Mouse (Mus musculus) adrenal gland, adult 18-20 months (tissue): ENCODE results near the gene Timm17a. TPM values are rescaled to one million over a fixed set of nuclear protein-coding genes. Genes with fewer than 3 reads are reported as not detected.

ENCODE experiments used
- DNase-seq, 2 experiments: peaks; one replicate each; pipeline ENCODE4 v3.0.0; 2021 to 2022; ENCODE audit warnings: low spot score in 2 of 2
- long read RNA-seq, 2 experiments: library from polyadenylated mRNA; stranded (forward); transcript quantifications; one replicate each; pipeline ENCODE4 v2.0.0; 2021
- total RNA-seq, 2 experiments: library from RNA; stranded (reverse); gene quantifications; 1 replicate in 1 of 2; 2 replicates in 1 of 2; pipeline ENCODE4 v1.2.3; 2021

Timm17a gene
- total RNA-seq = 100 to 1,000 TPM; 184 to 263 TPM
- long read RNA-seq, experiment 1, full-length matches to known transcripts = 40 of 48 reads
- long read RNA-seq, experiment 1, partial matches to known transcripts = 3 of 48 reads
- long read RNA-seq, experiment 1, other reads (novel, unspliced or antisense) = 5 of 48 reads
- long read RNA-seq, experiment 2, full-length matches to known transcripts = 134 of 148 reads
- long read RNA-seq, experiment 2, partial matches to known transcripts = 6 of 148 reads
- long read RNA-seq, experiment 2, other reads (novel, unspliced or antisense) = 8 of 148 reads

DNA sequence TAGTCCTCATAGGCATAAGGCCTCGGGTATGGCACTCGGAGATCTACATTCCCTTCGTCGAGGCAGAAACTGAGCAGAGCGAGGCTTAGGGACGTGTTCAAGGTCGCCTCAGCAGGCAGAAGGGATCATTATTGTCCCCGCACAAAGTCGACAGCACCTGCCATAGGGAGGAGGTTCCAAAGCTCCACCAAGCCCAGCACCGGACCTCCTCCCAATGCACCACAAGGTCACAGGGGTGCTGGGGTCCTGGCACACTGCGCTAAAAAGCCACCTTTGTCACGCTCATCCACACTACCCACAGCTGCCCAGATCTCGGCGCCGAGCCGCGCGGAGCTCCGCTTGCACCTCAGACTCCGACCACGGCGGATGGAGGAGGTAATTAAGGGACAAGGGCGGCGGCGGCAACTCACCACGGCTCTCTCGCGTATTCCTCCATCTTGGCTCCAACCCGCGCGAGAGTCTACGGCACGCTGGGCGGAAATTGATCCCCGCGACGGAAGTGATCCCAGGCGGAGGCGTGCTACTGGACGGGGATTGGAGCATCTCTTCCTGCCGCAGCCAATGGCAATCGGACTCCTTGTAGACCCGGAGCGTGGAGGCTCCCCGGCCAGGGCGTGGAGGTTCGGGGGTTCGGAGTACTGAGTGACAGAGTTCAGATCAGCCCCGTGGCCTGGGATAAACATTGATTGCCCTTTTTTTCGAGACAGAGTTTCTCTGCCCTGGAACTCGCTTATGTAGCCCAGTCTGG, at the start of gene Timm17a:
Gene Timm17a (minus strand): TSS at position 495 of the 748 bp plus-strand sequence.
- DNase-seq = peak; percentile 85

- no peak for DNase-seq
These were observed 48.5 kb upstream of the Timm17a start for GRCm38 (mm10) chr1:135362115-135362514.

GRCm38 (mm10) chr1:135361491-135361890, 47.9 kb upstream of the Timm17a start:
- no peak for DNase-seq

- no peak for DNase-seq
These were observed 45.5 kb upstream of the Timm17a start for GRCm38 (mm10) chr1:135359071-135359470.

DNA sequence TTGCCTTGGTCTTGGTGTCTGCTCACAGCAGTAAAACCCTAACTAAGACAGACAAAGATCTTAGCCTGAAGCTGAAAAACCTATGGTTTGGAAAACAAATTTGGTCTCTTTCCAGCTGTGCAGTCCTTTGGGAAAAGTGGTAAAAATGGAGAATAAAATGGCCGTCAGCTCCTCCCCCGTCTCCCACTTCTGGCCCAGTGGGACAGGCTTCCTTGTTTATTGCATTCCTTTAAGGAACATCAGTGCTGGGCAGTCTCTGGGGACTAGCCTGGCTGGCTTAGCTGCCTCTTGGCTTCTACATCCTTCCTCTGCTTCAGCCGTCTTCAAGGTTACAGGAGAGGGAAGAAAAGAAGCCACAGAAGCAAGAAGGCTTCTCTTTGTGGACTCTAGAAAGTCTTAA, 38.4 kb upstream of the Timm17a start:
- DNase-seq = no peak

DNA sequence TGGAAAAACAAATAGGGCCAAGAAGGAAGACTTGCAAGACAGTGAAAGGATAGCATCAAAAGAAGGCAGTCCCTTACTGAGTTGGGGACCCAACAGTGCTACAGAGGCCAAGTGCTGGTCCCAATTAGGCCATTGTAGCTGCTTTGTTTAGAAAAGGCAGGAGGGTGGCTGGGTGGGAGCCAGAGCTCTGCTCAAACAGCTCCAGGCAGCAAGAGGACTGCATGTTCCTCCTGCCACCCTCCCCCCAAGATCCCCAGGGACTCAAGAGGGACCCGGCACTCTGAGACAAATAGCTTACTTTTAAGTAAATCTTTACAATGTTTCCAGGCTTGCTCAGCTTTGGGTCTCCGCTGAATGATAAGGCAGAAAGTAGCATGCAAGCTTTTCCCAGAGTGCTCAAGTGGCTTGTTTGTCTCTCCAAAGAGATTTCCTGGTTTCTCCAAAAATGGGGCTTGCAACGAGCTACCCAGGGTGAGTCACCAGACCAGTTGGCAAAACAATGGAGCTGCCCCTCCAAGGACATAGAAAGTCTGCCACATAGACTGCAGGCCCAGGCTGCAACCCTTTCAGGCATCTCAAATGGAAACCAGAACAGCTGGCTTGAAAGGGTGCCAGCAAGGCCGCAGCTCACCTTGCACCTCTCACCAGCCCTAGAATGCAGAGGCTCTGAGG, 34.1 kb upstream of the Timm17a start:
- peak in 1 of 2 experiments; percentile 38 for DNase-seq

DNA sequence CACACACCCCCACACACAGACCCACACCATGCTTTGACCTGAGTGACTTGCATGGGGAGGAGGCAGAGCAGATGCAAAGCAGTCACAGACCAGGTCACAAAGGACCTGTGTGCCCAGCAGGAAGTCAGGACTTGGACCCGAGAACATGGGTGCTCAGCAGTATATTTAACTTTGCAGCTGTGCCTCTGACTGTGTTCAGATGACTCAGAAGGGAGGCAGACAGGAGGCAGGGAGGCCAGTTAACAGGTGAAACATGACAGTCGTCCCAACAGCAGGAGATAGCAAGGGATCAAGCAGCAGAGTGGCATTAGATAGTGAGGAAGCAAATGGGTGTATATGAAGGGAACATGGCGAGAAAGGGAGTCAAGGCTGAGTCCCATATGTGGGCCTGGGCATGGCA, 33.3 kb upstream of the Timm17a start:
- DNase-seq = no peak

GRCm38 (mm10) chr1:135344026-135344425, 30.4 kb upstream of the Timm17a start:
- no peak for DNase-seq

GRCm38 (mm10) chr1:135341947-135342346, 28.4 kb upstream of the Timm17a start:
- no peak for DNase-seq

DNA sequence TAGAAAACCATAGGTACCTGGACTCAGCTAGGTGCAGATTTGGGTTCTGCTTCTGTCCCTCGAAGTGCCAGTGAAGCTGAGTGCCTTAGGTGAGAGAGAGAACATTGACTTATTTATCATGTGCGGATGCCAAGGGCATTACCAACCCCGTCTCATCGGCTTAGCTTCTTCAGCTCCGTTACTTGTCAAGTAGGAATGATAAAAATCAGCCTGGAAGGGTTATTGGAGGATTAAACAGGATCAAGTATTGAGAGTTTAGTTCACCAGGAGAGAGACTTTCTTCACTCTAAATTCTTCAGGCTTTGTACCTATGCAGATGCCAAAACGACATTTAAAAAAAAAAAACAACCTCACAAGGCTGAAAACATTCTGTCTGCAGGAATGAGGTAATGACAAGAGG, 17.0 kb upstream of the Timm17a start:
- no peak for DNase-seq

DNA sequence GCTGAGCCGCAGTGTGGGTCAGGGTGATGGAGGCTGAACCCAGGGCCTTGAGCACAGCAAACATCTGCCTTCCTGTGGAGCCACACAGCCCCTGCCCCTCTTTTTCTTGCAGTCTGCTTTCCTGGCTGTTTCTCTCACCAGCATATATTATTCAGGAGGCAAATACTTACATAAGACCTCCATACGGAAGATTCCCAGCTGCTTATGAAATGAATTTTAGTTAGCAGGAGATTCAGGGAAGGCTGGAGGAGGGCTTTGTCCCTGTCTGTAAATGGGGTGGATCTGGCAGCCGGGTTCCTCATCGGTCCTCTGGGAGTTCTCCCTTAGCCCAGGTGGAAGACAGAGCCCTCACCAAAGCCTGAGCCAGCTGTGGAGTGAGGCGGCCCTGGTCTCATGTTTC, 14.8 kb upstream of the Timm17a start:
- DNase-seq = no peak

- no peak for DNase-seq
These were observed 12.4 kb upstream of the Timm17a start for GRCm38 (mm10) chr1:135325934-135326333.

GRCm38 (mm10) chr1:135324571-135324970, 11.0 kb upstream of the Timm17a start, which contains the start of gene Lmod1:
Gene Lmod1, plus strand, starts transcription at chr1:135324807.
- DNase-seq = no peak

DNA sequence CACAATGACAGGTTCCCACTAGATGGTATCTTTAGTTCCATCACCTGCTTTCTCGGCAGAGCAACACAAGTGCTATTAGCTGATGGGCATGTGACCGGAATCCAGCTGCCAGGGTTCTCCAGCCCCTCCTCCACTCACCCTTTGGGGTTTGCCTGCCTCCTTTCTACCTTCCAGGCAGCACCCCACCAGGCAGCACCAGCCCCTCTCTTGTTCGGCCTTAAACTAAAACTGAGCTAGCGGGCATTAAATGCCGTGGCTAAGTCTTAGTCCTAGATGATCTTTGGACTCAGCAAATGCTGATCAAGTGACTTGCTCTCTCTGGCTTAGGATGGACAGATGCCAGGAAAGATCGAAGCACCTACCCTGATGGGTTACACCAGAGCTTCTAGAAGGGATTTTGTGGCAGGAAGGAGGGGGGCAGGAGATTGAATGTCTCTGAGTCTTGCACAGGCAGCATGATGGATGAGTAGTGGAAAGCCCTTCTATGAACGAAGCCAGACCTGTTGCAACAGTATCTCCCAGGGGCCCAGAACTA, 9.9 kb upstream of the Timm17a start:
- no peak for DNase-seq

DNA sequence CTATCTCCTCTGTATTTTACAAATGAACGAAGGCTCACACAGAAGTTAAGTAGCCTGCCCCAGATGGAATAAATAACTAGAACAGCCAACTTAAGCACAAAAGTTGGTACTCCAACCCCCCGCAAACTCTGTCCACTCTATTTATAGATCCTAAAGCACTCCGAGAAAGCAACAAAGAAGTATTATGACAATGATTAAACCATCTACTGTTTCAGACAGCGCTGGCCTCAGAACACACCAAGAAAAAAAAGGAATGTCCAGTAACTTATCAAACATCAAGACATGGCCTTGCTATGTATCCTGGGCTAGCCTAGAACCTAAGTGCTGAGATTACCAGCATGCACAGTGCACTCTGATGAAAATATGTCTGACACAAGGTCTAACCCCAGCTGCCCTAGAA, 1.4 kb downstream of the Timm17a start:
- no peak for DNase-seq

DNA sequence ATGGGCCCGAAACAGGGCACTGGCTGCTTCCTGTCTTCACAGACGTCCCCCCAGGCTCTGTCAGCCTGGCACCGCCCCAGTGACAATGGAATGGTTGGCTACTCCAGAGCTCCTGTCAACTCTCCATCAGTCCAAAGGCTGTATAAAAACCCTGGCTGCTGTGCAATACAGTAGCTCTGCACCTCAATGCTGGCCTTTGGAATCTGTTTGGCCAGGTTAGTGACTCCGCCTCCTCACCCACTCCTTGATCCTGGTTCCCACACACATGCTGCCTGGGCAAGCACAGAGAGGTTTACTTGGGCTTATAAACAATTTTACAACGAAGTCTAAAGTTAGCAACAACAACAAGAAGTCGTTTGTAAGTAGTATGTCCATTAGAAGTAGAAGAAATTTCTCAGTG, 2.2 kb downstream of the Timm17a start:
- DNase-seq = no peak

DNA sequence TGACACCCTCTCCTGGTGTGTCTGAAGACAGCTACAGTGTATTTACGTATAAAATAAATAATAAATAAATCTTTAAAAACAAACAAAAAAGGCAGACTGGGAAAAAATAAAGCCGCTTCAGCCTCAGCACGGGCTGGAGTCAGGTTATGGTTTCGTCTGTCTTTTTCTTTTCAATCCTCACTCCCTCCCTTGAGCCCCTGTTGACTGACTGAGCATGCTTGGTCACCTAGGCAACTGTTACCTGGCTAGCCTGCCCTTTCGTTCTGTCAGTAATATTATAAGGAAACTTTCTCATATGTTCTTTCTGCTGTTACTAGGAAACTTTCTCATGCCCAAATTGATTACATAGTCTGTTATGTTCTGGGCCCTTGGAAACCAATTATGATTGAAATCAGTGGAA, 22.7 kb downstream of the Timm17a start:
- no peak for DNase-seq

DNA sequence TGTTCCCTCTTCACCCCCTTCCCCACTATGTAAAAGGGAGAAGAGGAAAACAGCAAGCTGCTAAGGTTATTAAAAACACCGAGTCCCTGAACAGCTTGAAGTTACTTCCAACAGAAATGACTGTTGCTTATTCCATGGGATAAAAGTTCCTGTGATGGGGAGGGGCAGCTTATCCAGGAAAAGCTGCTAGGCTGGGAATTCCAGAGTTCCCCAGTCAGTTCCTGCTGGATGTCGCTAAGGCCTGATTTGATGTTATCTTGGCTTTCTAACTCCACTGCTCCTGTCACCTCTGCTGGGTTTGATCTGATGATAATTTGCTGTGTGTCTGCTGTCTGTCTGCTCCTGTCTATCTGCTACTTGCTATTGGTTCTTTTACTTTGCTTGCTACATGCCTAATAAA, 27.3 kb downstream of the Timm17a start:
- DNase-seq = no peak

- peak; percentile 74 to 75 for DNase-seq
These were observed 29.7 kb downstream of the Timm17a start, which contains the start of gene Rnpep for GRCm38 (mm10) chr1:135283826-135284291. Gene Rnpep, minus strand, starts transcription at chr1:135284084.

- peak in 1 of 2 experiments; percentile 51 for DNase-seq
These were observed 30.2 kb downstream of the Timm17a start for GRCm38 (mm10) chr1:135283287-135283825.
